Mouse (Mus musculus) heart, adult 10 weeks (tissue): ENCODE measurements around the gene Gm5725. TPM values are rescaled to one million over a fixed set of nuclear protein-coding genes. Genes with fewer than 3 reads are reported as not detected.

ENCODE experiments used
- polyA plus RNA-seq: library from polyadenylated mRNA; stranded (reverse); fragments of 350-450 nt; fragmentation: Illumina TruSeq; extraction: RNeasy Lipid Tissue Mini Kit (QIAGEN cat#74804); gene quantifications from one replicate; pipeline ENCODE4 v1.2.3, GENCODE M21; 2014; ENCODE audit warnings: low read depth, low replicate concordance

Gene Gm5725
- not detected for polyA plus RNA-seq

DNA sequence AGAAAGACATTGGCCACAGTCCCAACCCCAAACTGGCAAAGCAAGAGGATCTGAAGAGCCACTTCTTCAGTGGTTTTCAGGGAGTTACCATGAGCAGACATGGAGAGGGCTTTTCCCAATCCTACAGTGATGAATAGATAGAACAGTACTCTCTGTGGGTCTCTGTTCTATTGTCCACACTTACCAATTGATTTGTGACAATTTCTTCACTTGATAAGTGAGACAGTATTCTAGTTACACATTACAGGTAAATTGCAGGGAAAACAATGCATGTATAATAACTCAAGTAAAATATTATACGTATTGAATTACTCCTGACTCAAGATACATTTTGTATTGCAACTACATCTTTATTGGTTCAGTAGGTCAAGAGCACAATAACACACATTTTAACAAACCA, at the start of gene Gm5725:
TSS of gene Gm5725 (minus strand) at position 101 of the 400 bp plus-strand sequence.

DNA sequence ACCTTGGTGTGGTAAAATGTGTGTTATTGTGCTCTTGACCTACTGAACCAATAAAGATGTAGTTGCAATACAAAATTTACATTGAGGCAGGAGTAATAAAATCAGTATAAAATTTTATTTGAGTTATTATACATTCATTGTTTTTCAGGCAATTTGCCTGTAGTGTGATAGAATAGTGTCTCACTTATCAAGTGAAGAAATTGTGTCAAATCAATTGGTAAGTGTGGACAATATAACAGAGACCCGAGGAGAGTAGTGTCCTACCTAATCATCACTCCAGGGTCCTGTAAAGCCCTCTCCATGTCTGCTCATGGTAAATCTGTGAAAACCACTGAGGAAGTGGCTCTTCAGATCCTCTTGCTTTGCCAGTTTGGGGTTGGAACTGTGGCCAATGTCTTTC, 12.0 kb downstream of the Gm5725 start, which contains the start of gene Vmn1r135:
TSS of gene Vmn1r135 (plus strand) at position 301 of the 400 bp plus-strand sequence.

DNA sequence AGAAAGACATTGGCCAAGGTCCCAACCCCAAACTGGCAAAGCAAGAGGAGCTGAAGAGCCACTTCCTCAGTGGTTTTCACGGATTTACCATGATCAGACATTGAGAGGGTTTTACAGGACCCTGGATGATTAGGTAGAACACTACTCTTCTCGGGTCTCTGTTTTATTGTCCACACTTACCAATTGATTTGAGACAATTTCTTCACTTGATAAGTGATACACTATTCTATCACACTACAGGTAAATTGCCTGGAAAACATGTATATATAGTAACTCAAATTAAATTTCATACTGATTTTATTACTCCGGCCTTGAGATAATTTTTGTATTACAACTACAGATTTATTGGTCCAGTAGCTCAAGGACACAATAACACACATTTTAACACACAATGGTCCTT, 47.4 kb downstream of the Gm5725 start, which contains the start of gene Gm4177:
TSS of gene Gm4177 (minus strand) at position 101 of the 400 bp plus-strand sequence.

Other genes starting within 250 kb of the Gm5725 start
- gene Vmn1r132, start 230.2 kb downstream of the Gm5725 start, polyA plus RNA-seq = not detected
- gene Gm4175, start 82.8 kb downstream of the Gm5725 start, polyA plus RNA-seq = not detected
- not detected for gene Gm4177, start 47.5 kb downstream of the Gm5725 start, polyA plus RNA-seq
- gene Vmn1r135, start 11.9 kb downstream of the Gm5725 start, polyA plus RNA-seq = not detected
- not detected for gene Gm5891, start 77.0 kb upstream of the Gm5725 start, polyA plus RNA-seq
- gene Vmn1r137, start 150.3 kb upstream of the Gm5725 start, polyA plus RNA-seq = not detected
- gene Vmn1r138, start 184.6 kb upstream of the Gm5725 start, polyA plus RNA-seq = not detected
- gene Gm6176, start 212.0 kb upstream of the Gm5725 start, polyA plus RNA-seq = not detected
- not detected for gene Vmn1r139, start 224.8 kb upstream of the Gm5725 start, polyA plus RNA-seq